Mouse (Mus musculus) testis, postnatal 10 days (tissue): Measurements from ENCODE around the gene Sema6d.
A peak's percentile ranks its signal among the peaks of the same experiment; 100 is the strongest.

Source experiments
- DNase-seq: peaks from one replicate; pipeline ENCODE4 v3.0.0; 2021; ENCODE audit warnings: low spot score

The Sema6d gene

DNA sequence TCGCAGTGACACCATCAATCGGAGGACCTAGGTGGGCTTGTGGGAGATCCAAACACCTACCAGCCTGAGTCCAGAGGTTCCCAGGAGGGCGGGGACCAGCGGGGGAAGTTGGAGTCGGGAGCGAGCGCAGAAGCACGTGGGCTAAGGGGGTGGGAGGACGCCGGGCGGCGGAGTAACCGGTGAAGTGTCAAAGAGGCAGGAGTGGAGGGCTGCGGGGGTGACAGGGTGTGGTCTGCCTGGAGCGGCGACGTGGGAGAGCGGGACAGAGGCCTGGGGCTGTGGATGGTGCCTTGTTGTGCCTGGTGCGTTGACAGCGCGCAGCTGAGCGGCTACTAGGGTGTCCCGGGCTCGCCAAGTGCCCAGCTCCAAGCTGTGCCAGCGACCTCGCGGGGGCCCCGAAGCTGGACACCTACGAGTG lies at the start of gene Sema6d:
Gene Sema6d, plus strand, starts transcription at position 157 of the 418 bp plus-strand sequence.
- peak; percentile 42 for DNase-seq

DNA sequence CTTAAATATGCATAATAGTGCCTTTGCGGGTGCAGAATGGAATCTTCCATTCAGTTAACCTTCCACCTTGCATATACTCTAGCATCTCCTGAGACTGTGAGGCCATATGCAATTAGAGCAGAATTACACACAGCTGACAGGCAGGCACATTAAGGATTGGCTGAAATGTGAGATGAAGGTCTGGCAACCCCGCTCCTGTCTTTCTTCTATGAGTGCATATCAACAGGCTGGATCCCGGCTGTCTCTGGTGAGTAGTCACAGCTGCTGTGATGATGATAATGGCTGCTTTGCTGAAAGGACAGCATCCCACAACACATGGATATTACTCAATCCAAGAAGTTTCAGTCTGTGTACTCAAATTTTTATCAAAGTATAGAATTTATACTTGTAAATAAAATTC lies 29.9 kb upstream of the Sema6d start:
- no peak for DNase-seq

GRCm38 (mm10) chr2:124068380-124068779 lies 21.4 kb upstream of the Sema6d start:
- DNase-seq = no peak

DNA sequence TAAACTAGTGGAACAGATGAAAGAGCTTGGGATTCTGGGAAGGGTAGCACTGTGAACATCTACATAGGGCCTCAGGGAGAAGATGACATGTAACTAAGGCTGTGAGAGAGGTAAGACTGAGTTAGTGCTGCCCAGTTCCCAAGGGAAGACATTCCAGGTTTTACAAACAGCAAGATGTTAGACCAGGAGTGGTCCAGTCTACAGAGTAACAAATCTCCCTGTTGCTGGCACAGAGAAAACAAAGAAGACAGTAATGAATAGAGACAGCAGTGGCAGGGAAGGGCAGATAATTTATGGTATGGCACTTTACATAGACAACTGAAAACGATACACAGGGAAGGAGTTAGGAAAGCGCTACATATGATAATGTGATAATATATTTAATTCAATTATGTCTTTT lies 19.1 kb upstream of the Sema6d start:
- no peak for DNase-seq

GRCm38 (mm10) chr2:124071380-124071779 lies 18.4 kb upstream of the Sema6d start:
- DNase-seq = no peak

GRCm38 (mm10) chr2:124090231-124091141 lies 717 bp downstream of the Sema6d start:
- DNase-seq = peak; percentile 42

DNA sequence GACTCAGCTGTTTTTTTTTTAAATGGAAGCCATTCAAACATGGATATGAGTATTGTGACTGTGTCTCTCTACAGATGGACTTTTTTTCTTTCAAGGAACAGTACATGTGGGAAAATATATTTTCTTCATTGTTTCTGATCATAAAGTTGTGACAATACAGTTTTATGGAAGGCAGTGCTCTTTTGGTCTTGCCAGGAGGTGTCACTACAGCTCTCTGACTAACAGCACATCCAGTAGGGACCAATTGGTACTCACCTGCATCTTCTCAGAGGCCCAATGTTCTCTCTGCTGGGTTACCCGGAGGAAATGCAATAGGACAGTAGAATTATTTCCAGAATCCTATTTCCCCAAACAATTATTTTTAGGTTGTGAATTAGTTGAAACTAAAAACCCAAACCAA lies 9.9 kb downstream of the Sema6d start:
- no peak for DNase-seq

DNA sequence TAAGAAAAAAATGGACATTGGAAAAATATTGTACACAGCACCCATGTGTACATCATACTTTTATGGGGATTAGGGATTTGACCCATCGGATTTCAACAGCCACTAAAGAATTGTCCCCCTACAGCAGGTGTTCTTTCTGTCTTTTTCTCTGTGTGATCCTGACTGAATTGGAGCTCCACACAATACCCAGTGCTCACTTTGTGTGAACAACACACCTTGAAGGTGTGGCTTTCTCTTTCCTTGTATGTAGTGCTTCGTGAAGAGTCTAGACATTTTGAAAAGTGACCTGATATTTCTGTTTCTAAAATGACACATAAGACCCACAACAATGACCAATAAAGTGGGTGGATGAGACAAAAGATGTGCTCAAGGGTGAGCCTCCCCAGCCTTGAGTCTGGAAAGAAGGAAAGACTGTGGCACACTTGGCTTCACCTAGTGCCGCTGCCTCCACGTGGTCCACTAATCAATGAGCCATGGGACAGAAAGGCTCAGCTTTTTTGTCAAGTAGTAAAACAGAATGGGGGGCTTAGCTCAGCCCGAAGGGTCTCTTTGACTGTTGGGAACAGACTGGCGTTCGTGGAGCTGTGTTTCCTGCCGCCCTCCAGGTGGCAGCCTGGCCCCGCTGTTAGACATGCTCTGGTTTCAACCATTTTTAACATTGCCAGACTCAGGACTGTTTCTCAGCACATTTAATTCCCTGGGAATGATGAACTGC lies 10.9 kb downstream of the Sema6d start:
- peak; percentile 71 for DNase-seq

- DNase-seq = no peak
These were observed 11.4 kb downstream of the Sema6d start for GRCm38 (mm10) chr2:124101201-124101517.

DNA sequence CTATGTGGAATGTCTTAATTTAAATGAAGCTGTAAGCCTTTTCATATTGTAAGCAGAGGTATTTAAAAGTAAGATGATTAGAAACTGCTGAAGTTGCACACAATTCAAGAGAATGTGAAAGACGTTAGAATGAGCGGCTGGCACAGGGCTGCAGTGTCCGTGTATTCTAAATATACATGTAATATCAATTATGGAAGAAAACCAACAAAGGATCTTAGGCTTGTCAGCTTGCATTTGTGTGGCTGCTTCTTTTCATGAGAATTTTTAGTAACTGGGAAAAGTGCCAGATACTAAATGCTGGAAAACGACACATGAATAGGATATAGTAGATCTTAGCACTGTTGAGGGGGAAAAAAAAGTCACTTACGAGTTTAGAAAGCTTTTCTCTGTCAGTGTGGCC lies 11.8 kb downstream of the Sema6d start:
- DNase-seq = no peak

DNA sequence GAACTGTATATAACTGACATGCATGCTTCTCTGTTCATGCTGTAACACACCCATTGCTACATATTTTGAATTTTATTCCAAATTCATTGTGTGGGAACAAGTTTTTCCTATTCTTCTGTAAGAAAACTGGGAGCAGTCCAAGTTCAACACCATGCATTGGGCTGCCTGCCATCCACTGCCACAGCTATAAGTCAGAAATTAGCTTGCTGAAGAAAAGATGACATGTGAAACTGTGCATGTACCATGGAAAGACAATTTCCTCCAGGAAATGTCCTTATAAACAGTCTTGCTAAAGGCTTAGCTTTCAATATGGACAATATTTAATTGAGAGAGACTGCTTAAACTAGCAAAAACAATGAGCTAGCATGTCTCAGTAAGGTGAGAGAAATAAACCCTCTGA lies 13.5 kb downstream of the Sema6d start:
- no peak for DNase-seq

- no peak for DNase-seq
These were observed 28.9 kb downstream of the Sema6d start for GRCm38 (mm10) chr2:124118469-124119243.

DNA sequence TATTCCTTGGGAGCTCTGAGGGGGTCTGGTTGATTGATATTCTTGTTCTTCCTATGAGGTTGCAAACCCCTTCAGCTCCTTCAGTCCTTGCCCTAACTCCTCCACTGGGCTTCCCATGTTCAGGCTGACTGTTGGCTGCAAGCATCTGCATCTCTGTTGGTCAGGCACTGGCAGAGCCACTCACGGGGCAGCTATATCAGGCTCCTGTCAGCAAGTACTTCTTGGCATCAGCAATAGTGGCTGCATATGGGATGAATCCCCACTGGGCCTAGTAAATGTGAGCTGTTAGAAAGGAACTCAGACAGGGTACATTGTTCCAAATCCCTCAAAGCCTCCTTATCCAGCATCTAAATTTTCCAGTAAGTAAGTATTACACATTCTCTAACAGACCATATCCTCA lies 30.6 kb downstream of the Sema6d start:
- DNase-seq = no peak

DNA sequence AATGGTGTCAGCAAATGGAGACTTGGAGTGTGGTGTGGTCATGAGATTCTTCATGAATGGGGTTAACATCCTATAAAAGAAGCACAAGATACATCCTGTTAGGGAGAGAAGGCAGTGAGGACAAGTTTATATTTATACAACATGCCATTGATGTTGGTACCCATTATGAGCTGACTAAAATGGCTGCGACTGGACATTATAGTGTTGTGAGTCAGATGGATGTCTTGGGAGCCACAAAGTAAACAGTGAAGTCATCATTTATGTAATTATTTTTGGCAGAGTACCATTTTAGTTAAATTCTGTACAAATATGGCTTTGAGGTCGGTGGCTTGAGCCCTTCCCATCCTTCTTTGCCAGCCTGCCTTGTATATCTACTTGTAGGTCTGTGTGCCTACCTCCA lies 31.8 kb downstream of the Sema6d start:
- DNase-seq = no peak

DNA sequence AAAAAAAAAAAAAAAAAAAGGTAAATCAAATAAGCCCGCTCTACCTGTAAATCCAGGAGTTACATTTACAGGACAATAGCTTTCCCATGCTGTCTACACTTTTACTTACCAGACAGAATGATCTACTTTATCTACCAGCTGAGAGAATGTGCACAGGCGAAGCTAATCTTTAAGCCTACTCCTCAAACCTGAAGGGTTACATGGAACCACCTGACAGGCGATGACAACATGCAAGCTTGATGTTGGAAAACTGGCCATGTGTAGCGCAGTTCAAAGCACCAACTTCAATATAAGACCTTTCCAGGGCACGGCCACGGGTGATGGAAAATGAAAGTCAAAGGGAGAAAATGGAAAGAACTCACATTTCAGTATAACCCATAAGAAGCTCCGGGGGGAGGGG lies 35.7 kb downstream of the Sema6d start:
- no peak for DNase-seq

- DNase-seq = no peak
These were observed 37.1 kb downstream of the Sema6d start for GRCm38 (mm10) chr2:124126853-124127252.

GRCm38 (mm10) chr2:124130876-124131275 lies 41.1 kb downstream of the Sema6d start:
- DNase-seq = no peak

GRCm38 (mm10) chr2:124141510-124142044 lies 51.8 kb downstream of the Sema6d start:
- no peak for DNase-seq

DNA sequence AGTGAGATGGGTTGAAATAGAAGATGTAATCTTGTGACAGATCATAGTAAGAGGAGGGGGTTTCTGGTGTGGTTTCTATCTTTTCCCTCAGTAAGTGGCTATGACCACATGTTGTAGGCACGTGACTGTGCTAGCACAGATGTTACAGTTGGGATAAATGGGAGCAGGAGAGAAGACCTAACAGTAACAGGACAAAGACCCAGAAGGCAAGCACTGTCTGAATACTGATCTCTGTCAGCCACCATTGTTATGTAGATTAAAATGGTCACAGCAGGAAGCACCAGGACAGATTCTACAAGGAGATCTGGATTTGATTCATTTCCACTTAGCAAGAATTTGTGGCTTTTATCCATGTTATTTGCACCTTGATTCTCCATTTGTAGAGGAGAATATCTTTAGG lies 55.8 kb downstream of the Sema6d start:
- no peak for DNase-seq

DNA sequence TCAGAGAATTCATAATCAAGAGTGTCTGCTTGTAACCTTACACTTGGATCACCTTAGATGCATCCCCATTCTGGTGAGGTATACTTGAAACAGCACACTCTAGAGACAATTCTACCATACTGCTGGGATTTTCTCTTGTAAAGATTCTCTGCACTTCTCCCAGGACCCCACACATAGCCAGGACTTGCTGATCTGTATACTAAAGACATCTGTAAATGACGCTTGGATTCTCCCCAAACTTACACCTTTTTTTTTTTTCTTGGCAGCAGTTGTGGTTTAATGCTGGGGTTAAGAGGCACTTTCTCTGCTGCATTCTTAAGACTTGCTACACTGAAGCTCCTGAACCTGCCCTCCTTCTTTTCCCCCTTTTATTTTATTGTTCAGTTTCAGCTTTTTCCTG lies 68.4 kb downstream of the Sema6d start:
- no peak for DNase-seq

DNA sequence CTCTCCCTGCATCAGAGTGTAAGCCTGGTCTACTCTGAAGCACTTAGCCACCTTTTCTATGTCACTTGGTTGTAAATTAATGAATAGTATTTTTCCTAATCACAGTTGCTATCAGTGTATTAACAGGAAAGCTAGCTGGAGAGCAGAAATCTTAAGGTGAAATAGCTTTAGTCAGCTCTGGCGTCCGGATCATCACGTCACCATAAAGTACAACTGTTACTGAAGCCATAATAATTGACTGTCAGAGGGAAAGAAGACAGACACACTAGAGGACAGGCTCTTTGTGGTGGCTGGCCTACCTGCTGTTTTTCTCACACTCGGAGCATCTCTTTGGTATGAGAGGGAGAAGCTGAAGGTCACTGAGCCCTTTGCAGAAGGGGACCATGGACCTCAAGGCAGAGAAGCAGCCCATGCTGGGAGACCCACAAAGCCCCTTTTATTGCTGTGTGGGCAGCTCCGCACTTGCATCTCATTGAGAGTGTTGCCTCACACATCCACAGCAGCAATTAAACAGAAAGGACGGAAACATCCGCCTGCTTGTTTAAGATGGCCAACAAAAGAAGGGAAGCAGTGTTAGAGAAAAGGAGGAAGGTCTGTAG lies 72.3 kb downstream of the Sema6d start:
- no peak for DNase-seq

- DNase-seq = no peak
These were observed 78.6 kb downstream of the Sema6d start for GRCm38 (mm10) chr2:124168411-124168810.
